Mouse (Mus musculus): ENCODE results near the gene Bsx. TPM values are rescaled to one million over a fixed set of nuclear protein-coding genes. Genes with fewer than 3 reads are reported as not detected.

Bsx gene
- polyA plus RNA-seq, 1 experiment from 2014 or later, result not detected

DNA sequence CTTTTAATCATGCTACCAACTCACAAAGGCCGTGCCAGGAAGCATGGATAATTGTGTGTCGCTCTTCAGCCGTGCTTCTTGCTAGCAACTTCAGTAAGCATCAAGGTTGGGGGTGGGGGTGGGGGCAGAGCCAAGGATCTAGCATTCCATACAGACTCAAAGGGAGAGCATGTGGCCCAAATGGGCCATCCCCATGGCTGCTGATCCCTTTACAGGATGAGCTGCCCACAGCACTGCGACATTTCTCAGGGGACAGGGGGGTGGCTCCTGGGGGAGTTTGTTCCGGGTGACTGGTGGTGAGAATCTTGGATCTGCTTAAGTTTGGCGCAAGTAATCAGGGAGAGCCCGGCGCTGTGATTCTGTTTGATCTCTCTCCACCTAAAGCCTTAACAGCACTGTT lies 33.5 kb downstream of the Bsx start:
- no peak overlapping the region for H3K4me2 ChIP-seq
- H3K9me3 ChIP-seq, result no peaks in the 10 kb centered on the region
- ATAC-seq (ENCODE audit: insufficient read depth, low FRiP score, low read depth), result no peak
- no peaks in the 10 kb centered on the region for H3K27me3 ChIP-seq (replicated peaks)
- no peaks in the 10 kb centered on the region for H3K36me3 ChIP-seq
- 42% methylated on average over 8 of the region's 8 CpGs for WGBS
- H3K27ac ChIP-seq, result no peak overlapping the region
- H3K4me3 ChIP-seq (replicated peaks), result no peak overlapping the region
- H3K9ac ChIP-seq, result no peak overlapping the region
- no peaks in the 10 kb centered on the region for H3K4me1 ChIP-seq

DNA sequence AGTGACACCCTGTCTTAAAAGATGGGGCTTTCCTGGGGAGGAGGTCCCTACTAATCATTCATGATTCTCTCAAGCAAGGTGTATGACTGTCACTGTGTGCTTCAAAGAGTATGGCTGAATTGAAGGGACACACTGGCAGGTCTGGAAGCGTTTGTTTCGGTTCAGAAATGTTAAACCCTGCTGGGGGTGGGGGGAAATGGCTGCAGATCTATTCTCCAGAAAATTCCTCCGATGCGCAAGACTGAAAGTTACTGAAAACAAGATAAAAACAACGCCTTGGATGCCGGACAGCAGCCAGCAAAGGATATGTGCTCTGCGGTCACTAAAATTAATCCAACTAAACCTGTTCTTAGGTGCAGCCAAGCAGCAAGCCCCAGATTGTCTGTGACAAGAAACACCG lies 34.5 kb downstream of the Bsx start:
- WGBS, result 81% methylated on average over 8 of the region's 8 CpGs
- Histone ChIP-seq H3K4me2 (no peak overlapping the region), H3K36me3 (no peaks in the 10 kb centered on the region), H3K9me3 (no peaks in the 10 kb centered on the region), H3K4me3 (replicated peaks) (no peak overlapping the region), H3K27me3 (replicated peaks) (no peaks in the 10 kb centered on the region), H3K9ac (no peak overlapping the region), H3K27ac (no peak overlapping the region), H3K4me1 (no peaks in the 10 kb centered on the region)
- ATAC-seq (ENCODE audit: insufficient read depth, low FRiP score, low read depth), result no peak

GRCm38 (mm10) chr9:40908915-40909314 lies 35.0 kb downstream of the Bsx start:
- H3K9ac ChIP-seq, result no peak overlapping the region
- no peaks in the 10 kb centered on the region for H3K9me3 ChIP-seq
- no peaks in the 10 kb centered on the region for H3K4me1 ChIP-seq
- no peak overlapping the region for H3K4me3 ChIP-seq (replicated peaks)
- no peaks in the 10 kb centered on the region for H3K36me3 ChIP-seq
- H3K4me2 ChIP-seq, result no peak overlapping the region
- ATAC-seq (ENCODE audit: insufficient read depth, low FRiP score, low read depth), result no peak
- H3K27ac ChIP-seq, result no peak overlapping the region
- 76% methylated on average over 7 of the region's 7 CpGs for WGBS
- no peaks in the 10 kb centered on the region for H3K27me3 ChIP-seq (replicated peaks)

- ATAC-seq (ENCODE audit: insufficient read depth, low FRiP score, low read depth), result no peak
- Histone ChIP-seq H3K4me1 (no peaks in the 10 kb centered on the region), H3K9me3 (no peaks in the 10 kb centered on the region), H3K4me2 (no peak overlapping the region), H3K36me3 (no peaks in the 10 kb centered on the region), H3K9ac (no peak overlapping the region), H3K4me3 (replicated peaks) (no peak overlapping the region), H3K27me3 (replicated peaks) (no peaks in the 10 kb centered on the region), H3K27ac (no peak overlapping the region)
- 67% methylated on average over 12 of the region's 12 CpGs for WGBS
Observed at GRCm38 (mm10) chr9:40917871-40918613, 44.1 kb downstream of the Bsx start.

DNA sequence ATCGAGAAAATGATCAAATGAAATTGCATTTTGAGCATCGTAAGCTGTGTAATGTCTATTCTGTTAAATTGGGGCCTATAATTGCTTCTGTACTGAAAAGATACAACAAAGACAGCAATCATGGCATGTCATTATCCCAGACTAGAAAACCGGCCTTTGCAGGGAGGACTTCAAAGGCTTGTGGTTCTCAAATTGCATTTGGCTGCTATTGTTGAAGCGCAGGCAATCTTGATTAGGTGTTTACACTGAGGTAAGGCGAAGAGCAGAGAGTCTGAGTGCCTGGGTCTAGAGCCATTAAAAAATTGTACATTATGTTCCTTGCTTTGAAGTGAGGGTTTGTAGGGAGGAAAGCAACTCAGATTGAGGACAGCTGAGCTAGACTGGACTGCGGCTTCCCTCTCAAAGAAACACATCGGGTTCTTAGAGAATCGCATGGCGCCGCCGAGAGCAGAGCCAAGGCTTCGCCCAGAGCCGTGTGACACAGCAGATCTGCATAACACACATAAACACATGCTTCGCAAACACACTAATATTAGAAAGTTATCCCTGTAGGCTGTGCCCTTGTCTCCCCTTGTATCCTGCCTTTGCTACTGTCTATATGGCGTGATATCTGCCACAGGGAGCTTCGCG lies 53.5 kb downstream of the Bsx start:
- Histone ChIP-seq H3K9ac (no peak overlapping the region), H3K4me1 (no peaks in the 10 kb centered on the region), H3K4me2 (no peak overlapping the region), H3K4me3 (replicated peaks) (no peak overlapping the region), H3K36me3 (no peaks in the 10 kb centered on the region), H3K9me3 (no peaks in the 10 kb centered on the region), H3K27ac (no peak overlapping the region), H3K27me3 (replicated peaks) (no peaks in the 10 kb centered on the region)
- 77% methylated on average over 17 of the region's 17 CpGs for WGBS
- no peak for ATAC-seq (ENCODE audit: insufficient read depth, low FRiP score, low read depth)

Other genes starting within 250 kb of the Bsx start
- not detected in 2 replicates for gene Gm21915, start 203.5 kb upstream of the Bsx start, polyA plus RNA-seq (2015; fragmentation: Nextera tagmentation; extraction: Ambion mirVana)
- 27.2 and 29.2 TPM in 2 replicates for gene Clmp, start 188.2 kb upstream of the Bsx start, polyA plus RNA-seq (2015; fragmentation: Nextera tagmentation; extraction: Ambion mirVana)
- 2,024 and 2,425 TPM in 2 replicates for gene Hspa8, start 73.1 kb upstream of the Bsx start, polyA plus RNA-seq (2015; fragmentation: Nextera tagmentation; extraction: Ambion mirVana)
- 0.05 TPM in 2 replicates for gene Jhy, start 90.0 kb downstream of the Bsx start, polyA plus RNA-seq (2015; fragmentation: Nextera tagmentation; extraction: Ambion mirVana)
- 0.06 TPM in 1 of 2 replicates, not detected in the other for gene Crtam, start 130.5 kb downstream of the Bsx start, polyA plus RNA-seq (2015; fragmentation: Nextera tagmentation; extraction: Ambion mirVana)

Measured in stomach, embryonic 15.5 days (tissue).